Mouse (Mus musculus): Measurements from ENCODE around the gene Crym. TPM values are rescaled to one million over a fixed set of nuclear protein-coding genes. Genes with fewer than 3 reads are reported as not detected.

Crym gene
- polyA plus RNA-seq, 1 experiment from 2014 or later = 32.0 TPM

- WGBS = 83% methylated on average over 11 of the region's 11 CpGs
- H3K9ac ChIP-seq (ENCODE audit: low read depth, low read length) = no peak overlapping the region
Measured at GRCm38 (mm10) chr7:120174723-120175504, 27.0 kb downstream of the Crym start.

DNA sequence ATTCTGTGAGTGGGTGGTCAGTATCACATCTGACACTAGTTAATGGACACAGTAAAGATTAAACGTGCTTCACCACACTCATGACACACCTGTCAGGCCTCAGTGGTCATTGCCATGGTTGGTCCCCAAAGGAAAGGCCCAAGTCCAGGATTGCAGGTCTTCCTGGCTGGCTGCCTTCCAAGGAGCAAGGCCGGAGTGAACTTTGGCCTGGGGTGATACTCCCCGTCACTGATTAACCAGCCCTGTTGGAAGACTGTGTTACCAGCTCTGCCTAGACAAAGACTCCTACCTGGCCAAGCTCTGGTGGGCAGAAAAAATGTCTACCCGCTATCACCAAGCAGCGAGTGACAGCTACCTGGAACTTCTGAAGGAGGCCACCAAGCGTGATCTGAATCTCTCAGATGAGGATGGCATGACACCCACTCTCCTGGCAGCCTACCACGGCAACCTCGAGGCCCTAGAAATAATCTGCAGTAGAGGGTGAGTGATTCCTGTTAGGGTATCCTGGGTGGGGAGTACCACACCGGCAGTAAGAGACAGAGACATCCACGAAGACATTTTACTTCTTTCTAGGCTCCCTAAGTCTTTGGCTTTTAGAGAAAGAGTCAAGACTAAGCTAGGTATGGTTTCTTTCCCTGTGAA lies 28.2 kb downstream of the Crym start, which contains the start of gene Anks4b:
Gene Anks4b, plus strand, starts transcription at position 256 of the 642 bp plus-strand sequence.
- Histone ChIP-seq H3K27ac (ENCODE audit: low read depth, low read length) (no peak within 1 kb of the TSS), H3K4me2 (replicated peaks; ENCODE audit: low read depth, low read length) (no peak within 1 kb of the TSS), H3K4me1 (replicated peaks; ENCODE audit: control insufficient read depth, insufficient read depth, low read length) (no peaks in the 10 kb centered on the region), H3K9ac (ENCODE audit: low read depth, low read length) (no peak within 1 kb of the TSS), H3K9me3 (ENCODE audit: control insufficient read depth, low read length) (no peaks in the 10 kb centered on the region), H3K4me3 (ENCODE audit: low read depth, low read length) (no peak within 1 kb of the TSS), H3K36me3 (ENCODE audit: control insufficient read depth, insufficient read depth, low read length) (no peaks in the 10 kb centered on the region), H3K27me3 (ENCODE audit: control insufficient read depth, insufficient read depth, low read length) (no peaks in the 10 kb centered on the region)
- ATAC-seq (ENCODE audit: low FRiP score) = no peak
- DNase-seq (ENCODE audit: low spot score) = no peak
- WGBS = 86% methylated on average over 10 of the region's 10 CpGs

More at GRCm38 (mm10) chr7:120174723-120175504, 27.0 kb downstream of the Crym start:
- no peak for ATAC-seq (ENCODE audit: low FRiP score)
- DNase-seq (ENCODE audit: low spot score) = no peak
- Histone ChIP-seq H3K27ac (ENCODE audit: low read depth, low read length) (no peak overlapping the region), H3K27me3 (ENCODE audit: control insufficient read depth, insufficient read depth, low read length) (no peaks in the 10 kb centered on the region), H3K9me3 (ENCODE audit: control insufficient read depth, low read length) (no peaks in the 10 kb centered on the region), H3K4me2 (replicated peaks; ENCODE audit: low read depth, low read length) (no peak overlapping the region), H3K36me3 (ENCODE audit: control insufficient read depth, insufficient read depth, low read length) (no peaks in the 10 kb centered on the region), H3K4me1 (replicated peaks; ENCODE audit: control insufficient read depth, insufficient read depth, low read length) (no peaks in the 10 kb centered on the region), H3K4me3 (ENCODE audit: low read depth, low read length) (no peak overlapping the region)

DNA sequence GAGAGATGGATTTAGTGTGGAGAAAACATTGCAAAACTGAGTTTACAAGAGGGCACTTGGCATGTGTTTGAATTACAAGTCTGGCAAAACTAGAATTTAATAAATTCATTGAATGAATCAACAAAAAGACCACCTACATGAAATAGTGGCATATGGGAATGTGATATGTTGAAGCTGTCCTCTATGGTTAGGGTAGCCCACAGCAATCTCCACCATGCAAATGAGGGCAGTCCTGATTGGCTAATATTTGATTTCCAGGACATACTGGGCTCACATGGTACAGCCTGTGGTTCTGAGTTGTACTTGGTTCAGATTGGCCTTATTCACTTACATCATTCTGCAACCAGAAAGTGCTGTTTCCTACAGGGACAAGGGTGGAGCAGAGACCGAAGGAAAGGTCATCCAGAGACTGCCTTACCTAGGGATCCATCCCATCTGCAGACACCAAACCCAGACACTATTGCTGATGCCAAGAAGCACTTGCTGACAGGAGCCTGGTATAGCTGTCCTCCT lies 29.7 kb downstream of the Crym start:
- ATAC-seq (ENCODE audit: low FRiP score) = no peak
- H3K4me2 ChIP-seq (replicated peaks; ENCODE audit: low read depth, low read length) = no peak overlapping the region
- H3K4me1 ChIP-seq (replicated peaks; ENCODE audit: control insufficient read depth, insufficient read depth, low read length) = no peaks in the 10 kb centered on the region
- H3K27me3 ChIP-seq (ENCODE audit: control insufficient read depth, insufficient read depth, low read length) = no peaks in the 10 kb centered on the region
- 100% methylated on average over 1 of the region's 1 CpGs for WGBS
- H3K9me3 ChIP-seq (ENCODE audit: control insufficient read depth, low read length) = no peaks in the 10 kb centered on the region
- H3K9ac ChIP-seq (ENCODE audit: low read depth, low read length) = no peak overlapping the region
- H3K27ac ChIP-seq (ENCODE audit: low read depth, low read length) = no peak overlapping the region
- no peaks in the 10 kb centered on the region for H3K36me3 ChIP-seq (ENCODE audit: control insufficient read depth, insufficient read depth, low read length)
- no peak overlapping the region for H3K4me3 ChIP-seq (ENCODE audit: low read depth, low read length)
- no peak for DNase-seq (ENCODE audit: low spot score)

DNA sequence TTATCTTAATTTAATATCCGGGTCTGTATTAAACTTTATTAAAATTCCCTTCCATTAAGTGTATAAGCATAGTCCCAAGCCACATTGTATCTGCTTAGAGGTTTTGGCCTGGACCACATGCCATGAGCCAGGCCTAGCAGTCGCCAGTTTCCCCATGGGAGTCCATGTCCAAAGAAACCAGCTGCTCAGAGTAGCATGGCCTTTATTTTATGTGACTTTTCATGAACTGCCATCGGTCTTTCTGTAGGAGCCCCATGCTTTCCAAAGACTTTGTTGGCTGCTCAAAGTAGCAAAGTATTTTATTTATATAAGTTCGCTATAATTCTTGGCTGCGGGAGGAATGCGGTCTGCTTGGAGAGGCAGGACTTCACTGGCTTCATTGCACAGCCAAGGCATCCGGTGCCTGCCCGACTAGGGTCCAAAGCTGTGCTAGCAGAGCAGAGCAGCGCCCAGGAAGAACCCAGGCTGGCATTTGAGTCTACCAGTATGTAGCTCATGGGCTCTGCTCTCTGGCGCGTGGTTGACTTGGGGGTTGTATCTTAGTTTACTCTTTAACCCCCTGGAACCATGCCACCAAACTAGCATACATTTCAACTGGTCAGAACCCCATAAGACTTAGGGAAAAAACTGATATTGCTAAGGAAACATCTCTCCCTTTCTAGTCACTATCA lies 38.2 kb downstream of the Crym start:
- no peak overlapping the region for H3K27ac ChIP-seq (ENCODE audit: low read depth, low read length)
- no peaks in the 10 kb centered on the region for H3K9me3 ChIP-seq (ENCODE audit: control insufficient read depth, low read length)
- no peaks in the 10 kb centered on the region for H3K36me3 ChIP-seq (ENCODE audit: control insufficient read depth, insufficient read depth, low read length)
- H3K4me2 ChIP-seq (replicated peaks; ENCODE audit: low read depth, low read length) = no peak overlapping the region
- no peaks in the 10 kb centered on the region for H3K27me3 ChIP-seq (ENCODE audit: control insufficient read depth, insufficient read depth, low read length)
- no peak overlapping the region for H3K9ac ChIP-seq (ENCODE audit: low read depth, low read length)
- no peaks in the 10 kb centered on the region for H3K4me1 ChIP-seq (replicated peaks; ENCODE audit: control insufficient read depth, insufficient read depth, low read length)
- H3K4me3 ChIP-seq (ENCODE audit: low read depth, low read length) = no peak overlapping the region
- DNase-seq (ENCODE audit: low spot score) (no peak), ATAC-seq (ENCODE audit: low FRiP score) (no peak)
- WGBS = 87% methylated on average over 11 of the region's 11 CpGs

- no peak overlapping the region for H3K4me3 ChIP-seq (ENCODE audit: low read depth, low read length)
- no peak overlapping the region for H3K4me2 ChIP-seq (replicated peaks; ENCODE audit: low read depth, low read length)
- H3K36me3 ChIP-seq (ENCODE audit: control insufficient read depth, insufficient read depth, low read length) = no peaks in the 10 kb centered on the region
- 42% methylated on average over 4 of the region's 4 CpGs for WGBS
- H3K4me1 ChIP-seq (replicated peaks; ENCODE audit: control insufficient read depth, insufficient read depth, low read length) = no peaks in the 10 kb centered on the region
- H3K27me3 ChIP-seq (ENCODE audit: control insufficient read depth, insufficient read depth, low read length) = no peaks in the 10 kb centered on the region
- ATAC-seq (ENCODE audit: low FRiP score) (0 out of 2 replicates have a peak, but pooled peaks have one; percentile 10), DNase-seq (ENCODE audit: low spot score) (no peak)
- H3K9me3 ChIP-seq (ENCODE audit: control insufficient read depth, low read length) = no peaks in the 10 kb centered on the region
- no peak overlapping the region for H3K27ac ChIP-seq (ENCODE audit: low read depth, low read length)
- no peak overlapping the region for H3K9ac ChIP-seq (ENCODE audit: low read depth, low read length)
Measured at GRCm38 (mm10) chr7:120158121-120158613, 43.7 kb downstream of the Crym start.

DNA sequence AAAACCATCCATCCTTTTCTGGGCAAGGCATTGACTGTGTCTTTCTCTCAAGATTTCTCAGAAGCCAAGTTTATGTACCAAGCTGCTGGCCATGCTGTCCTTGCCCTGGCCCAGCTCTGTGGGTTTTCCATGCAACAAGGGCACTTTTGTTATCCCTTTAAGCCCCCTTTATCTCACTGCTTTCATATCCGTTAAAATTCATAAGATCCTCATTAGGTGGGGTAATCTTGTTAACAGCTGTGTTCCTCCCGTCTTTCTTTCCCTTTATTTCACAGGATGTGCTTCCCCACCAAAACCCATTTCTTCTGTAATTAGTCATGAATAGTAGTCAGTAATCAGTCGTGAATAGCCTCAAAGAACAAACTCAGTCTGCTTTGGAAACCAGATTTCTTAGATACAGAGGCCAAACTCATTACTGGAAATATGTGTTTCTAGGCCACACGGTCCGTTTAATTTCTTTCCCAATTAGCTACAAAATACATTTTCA lies 44.3 kb downstream of the Crym start:
- DNase-seq (ENCODE audit: low spot score) (no peak), ATAC-seq (ENCODE audit: low FRiP score) (peak; percentile 70)
- 51% methylated on average over 5 of the region's 5 CpGs for WGBS
- Histone ChIP-seq H3K4me2 (replicated peaks; ENCODE audit: low read depth, low read length) (no peak overlapping the region), H3K4me1 (replicated peaks; ENCODE audit: control insufficient read depth, insufficient read depth, low read length) (no peaks in the 10 kb centered on the region), H3K9ac (ENCODE audit: low read depth, low read length) (no peak overlapping the region), H3K27me3 (ENCODE audit: control insufficient read depth, insufficient read depth, low read length) (no peaks in the 10 kb centered on the region), H3K9me3 (ENCODE audit: control insufficient read depth, low read length) (no peaks in the 10 kb centered on the region), H3K27ac (ENCODE audit: low read depth, low read length) (0 out of 2 replicates have a peak overlapping the region, but pooled peaks have one; percentile 10), H3K36me3 (ENCODE audit: control insufficient read depth, insufficient read depth, low read length) (no peaks in the 10 kb centered on the region), H3K4me3 (ENCODE audit: low read depth, low read length) (no peak overlapping the region)

- Histone ChIP-seq H3K4me3 (ENCODE audit: low read depth, low read length) (no peak overlapping the region), H3K9ac (ENCODE audit: low read depth, low read length) (no peak overlapping the region), H3K36me3 (ENCODE audit: control insufficient read depth, insufficient read depth, low read length) (no peaks in the 10 kb centered on the region), H3K4me1 (replicated peaks; ENCODE audit: control insufficient read depth, insufficient read depth, low read length) (no peaks in the 10 kb centered on the region), H3K27me3 (ENCODE audit: control insufficient read depth, insufficient read depth, low read length) (no peaks in the 10 kb centered on the region), H3K27ac (ENCODE audit: low read depth, low read length) (peak overlapping the region; percentile 47; the same call in 1 of the 2 replicates), H3K9me3 (ENCODE audit: control insufficient read depth, low read length) (no peaks in the 10 kb centered on the region), H3K4me2 (replicated peaks; ENCODE audit: low read depth, low read length) (no peak overlapping the region)
- ATAC-seq (ENCODE audit: low FRiP score) = peak; percentile 38; the same call in 1 of the 2 replicates
- no peak for DNase-seq (ENCODE audit: low spot score)
- 26% methylated on average over 2 of the region's 2 CpGs for WGBS
Measured at GRCm38 (mm10) chr7:120156841-120157409, 45.0 kb downstream of the Crym start.

DNA sequence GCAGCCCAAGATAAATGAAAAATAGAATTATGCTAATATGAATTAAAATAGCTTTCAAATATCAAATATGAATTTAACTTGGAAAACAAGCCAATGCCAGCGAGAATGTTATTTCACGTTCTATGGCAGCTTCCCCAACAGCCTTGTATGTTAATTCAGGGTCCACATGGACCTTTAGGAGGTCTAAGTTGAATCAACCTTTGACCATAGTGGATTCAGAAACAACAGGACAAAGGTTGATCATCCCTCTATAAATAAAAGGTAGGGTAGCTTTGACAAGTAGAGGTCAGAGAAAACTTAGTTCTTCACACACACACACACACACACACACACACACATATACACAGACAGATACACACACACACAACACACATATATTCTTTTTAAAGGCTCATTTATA lies 51.0 kb downstream of the Crym start:
- ATAC-seq (ENCODE audit: low FRiP score) (no peak), DNase-seq (ENCODE audit: low spot score) (no peak)
- H3K36me3 ChIP-seq (ENCODE audit: control insufficient read depth, insufficient read depth, low read length) = no peaks in the 10 kb centered on the region
- no peak overlapping the region for H3K27ac ChIP-seq (ENCODE audit: low read depth, low read length)
- no peak overlapping the region for H3K9ac ChIP-seq (ENCODE audit: low read depth, low read length)
- no peaks in the 10 kb centered on the region for H3K4me1 ChIP-seq (replicated peaks; ENCODE audit: control insufficient read depth, insufficient read depth, low read length)
- no peak overlapping the region for H3K4me2 ChIP-seq (replicated peaks; ENCODE audit: low read depth, low read length)
- WGBS = 72% methylated on average over 2 of the region's 2 CpGs
- H3K4me3 ChIP-seq (ENCODE audit: low read depth, low read length) = no peak overlapping the region
- no peaks in the 10 kb centered on the region for H3K27me3 ChIP-seq (ENCODE audit: control insufficient read depth, insufficient read depth, low read length)
- no peaks in the 10 kb centered on the region for H3K9me3 ChIP-seq (ENCODE audit: control insufficient read depth, low read length)

Data from hindbrain, embryonic 11.5 days (tissue).